Mouse (Mus musculus): ENCODE measurements around the gene Gzmd. TPM values are rescaled to one million over a fixed set of nuclear protein-coding genes. Genes with fewer than 3 reads are reported as not detected.
"Not testable (repeated sequence)": the region's sequence is repeated elsewhere in the genome, so short reads cannot be mapped to it uniquely, and the experiment has no call there.

The Gzmd gene
- polyA plus RNA-seq (2012; rRNA removed) = not detected in 2 replicates

DNA sequence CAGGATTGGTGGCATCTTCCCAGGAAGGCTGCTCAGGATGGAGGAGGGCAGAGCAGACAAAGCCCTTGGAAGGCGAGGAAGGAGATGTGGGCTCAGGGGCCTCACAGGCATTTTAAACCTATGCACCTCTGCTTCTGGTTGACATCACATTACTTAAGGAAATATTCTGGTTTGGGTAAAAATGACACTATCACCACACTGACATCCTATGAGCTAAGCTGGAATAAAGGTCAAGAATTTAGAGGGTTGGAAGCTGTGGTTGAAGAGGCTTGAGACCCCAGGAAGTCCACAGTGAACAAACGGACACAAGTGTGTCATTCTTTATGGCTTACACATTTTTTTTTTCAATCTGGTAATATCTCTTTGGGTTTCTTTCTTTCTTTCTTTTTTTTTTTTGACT, at the start of gene Gzmd:
TSS of gene Gzmd (minus strand) at position 101 of the 400 bp plus-strand sequence.
- H3K36me3 ChIP-seq (ENCODE audit: control insufficient read depth, insufficient read depth, low read length); H3K27ac ChIP-seq (ENCODE audit: control insufficient read depth, insufficient read depth, low read depth, low read length); H3K4me3 ChIP-seq (ENCODE audit: control insufficient read depth, low read depth, low read length); H3K27me3 ChIP-seq (ENCODE audit: control insufficient read depth, insufficient read depth, low read length); H3K4me1 ChIP-seq (ENCODE audit: control insufficient read depth, insufficient read depth, low read length): not testable (repeated sequence)

GRCm38 (mm10) chr14:56177651-56178050, 45.2 kb upstream of the Gzmd start:
- not testable (repeated sequence) for H3K36me3 ChIP-seq (ENCODE audit: control insufficient read depth, insufficient read depth, low read length); H3K4me1 ChIP-seq (ENCODE audit: control insufficient read depth, insufficient read depth, low read length); H3K27me3 ChIP-seq (ENCODE audit: control insufficient read depth, insufficient read depth, low read length); H3K27ac ChIP-seq (ENCODE audit: control insufficient read depth, insufficient read depth, low read depth, low read length)
- H3K4me3 ChIP-seq (ENCODE audit: control insufficient read depth, low read depth, low read length) = peak overlapping the region; percentile 18
- peak; percentile 59; the same call in 1 of the 2 replicates for TF ChIP-seq CTCF (IDR thresholded peaks at IDR 0.05; ENCODE audit: control insufficient read depth, insufficient read depth, insufficient replicate concordance, low read depth, low read length)

- Histone ChIP-seq H3K36me3 (ENCODE audit: control insufficient read depth, insufficient read depth, low read length) (no peaks in the 10 kb centered on the region), H3K27me3 (ENCODE audit: control insufficient read depth, insufficient read depth, low read length) (no peaks in the 10 kb centered on the region), H3K27ac (ENCODE audit: control insufficient read depth, insufficient read depth, low read depth, low read length) (no peak within 1 kb of the TSS), H3K4me3 (ENCODE audit: control insufficient read depth, low read depth, low read length) (peak within 1 kb of the TSS; percentile 59), H3K4me1 (ENCODE audit: control insufficient read depth, insufficient read depth, low read length) (peaks cover 3% of the 10 kb centered on the region; the same call in 1 of the 2 replicates)
- TF ChIP-seq CTCF (IDR thresholded peaks at IDR 0.05; ENCODE audit: control insufficient read depth, insufficient read depth, insufficient replicate concordance, low read depth, low read length) (no peak), POLR2A (IDR thresholded peaks at IDR 0.05; ENCODE audit: control insufficient read depth, low read depth, low read length) (no peak)
Observed at GRCm38 (mm10) chr14:56174499-56174898, 42.1 kb upstream of the Gzmd start, which contains the start of gene Gzmn. Gene Gzmn (minus strand): TSS chr14:56174599.

- peak overlapping the region; percentile 59; the same call in 1 of the 2 replicates for H3K4me3 ChIP-seq (ENCODE audit: control insufficient read depth, low read depth, low read length)
- no peak overlapping the region for H3K27ac ChIP-seq (ENCODE audit: control insufficient read depth, insufficient read depth, low read depth, low read length)
- H3K36me3 ChIP-seq (ENCODE audit: control insufficient read depth, insufficient read depth, low read length) = no peaks in the 10 kb centered on the region
- peaks cover 3% of the 10 kb centered on the region; the same call in 1 of the 2 replicates for H3K4me1 ChIP-seq (ENCODE audit: control insufficient read depth, insufficient read depth, low read length)
- TF ChIP-seq CTCF (IDR thresholded peaks at IDR 0.05; ENCODE audit: control insufficient read depth, insufficient read depth, insufficient replicate concordance, low read depth, low read length) = no peak
- no peak for TF ChIP-seq POLR2A (IDR thresholded peaks at IDR 0.05; ENCODE audit: control insufficient read depth, low read depth, low read length)
- H3K27me3 ChIP-seq (ENCODE audit: control insufficient read depth, insufficient read depth, low read length) = no peaks in the 10 kb centered on the region
Observed at GRCm38 (mm10) chr14:56173396-56173795, 41.0 kb upstream of the Gzmd start.

GRCm38 (mm10) chr14:56172744-56173143, 40.3 kb upstream of the Gzmd start:
- no peak overlapping the region for H3K27ac ChIP-seq (ENCODE audit: control insufficient read depth, insufficient read depth, low read depth, low read length)
- no peaks in the 10 kb centered on the region for H3K36me3 ChIP-seq (ENCODE audit: control insufficient read depth, insufficient read depth, low read length)
- H3K4me3 ChIP-seq (ENCODE audit: control insufficient read depth, low read depth, low read length) = no peak overlapping the region
- H3K4me1 ChIP-seq (ENCODE audit: control insufficient read depth, insufficient read depth, low read length) = peaks cover 3% of the 10 kb centered on the region; the same call in 1 of the 2 replicates
- TF ChIP-seq CTCF (IDR thresholded peaks at IDR 0.05; ENCODE audit: control insufficient read depth, insufficient read depth, insufficient replicate concordance, low read depth, low read length) = no peak
- no peaks in the 10 kb centered on the region for H3K27me3 ChIP-seq (ENCODE audit: control insufficient read depth, insufficient read depth, low read length)

GRCm38 (mm10) chr14:56168009-56168408, 35.6 kb upstream of the Gzmd start:
- H3K27ac ChIP-seq (ENCODE audit: control insufficient read depth, insufficient read depth, low read depth, low read length) = no peak overlapping the region
- H3K4me1 ChIP-seq (ENCODE audit: control insufficient read depth, insufficient read depth, low read length) = no peaks in the 10 kb centered on the region
- TF ChIP-seq POLR2A (IDR thresholded peaks at IDR 0.05; ENCODE audit: control insufficient read depth, low read depth, low read length) = no peak
- TF ChIP-seq CTCF (IDR thresholded peaks at IDR 0.05; ENCODE audit: control insufficient read depth, insufficient read depth, insufficient replicate concordance, low read depth, low read length) = no peak
- no peaks in the 10 kb centered on the region for H3K27me3 ChIP-seq (ENCODE audit: control insufficient read depth, insufficient read depth, low read length)
- no peaks in the 10 kb centered on the region for H3K36me3 ChIP-seq (ENCODE audit: control insufficient read depth, insufficient read depth, low read length)
- H3K4me3 ChIP-seq (ENCODE audit: control insufficient read depth, low read depth, low read length) = no peak overlapping the region

DNA sequence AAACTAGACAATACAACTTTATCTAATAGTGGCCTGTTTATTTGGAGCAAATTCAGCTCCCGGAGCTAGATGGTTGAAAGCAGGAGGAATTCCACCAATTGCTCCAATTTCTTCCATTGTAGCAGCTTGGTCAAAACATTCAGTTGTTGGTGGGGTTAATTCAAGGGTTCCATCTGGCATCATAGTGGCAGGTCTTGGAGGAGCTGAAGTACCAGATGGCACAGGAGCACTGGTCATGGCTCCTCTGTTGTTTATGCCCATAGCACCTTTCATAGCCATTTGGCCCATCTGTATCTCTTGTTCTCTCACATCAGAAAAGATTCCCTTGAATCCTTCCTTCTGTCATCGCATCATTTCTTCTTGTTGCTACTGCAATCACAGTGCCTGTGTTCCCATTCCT, 29.7 kb upstream of the Gzmd start:
- Histone ChIP-seq H3K4me1 (ENCODE audit: control insufficient read depth, insufficient read depth, low read length) (no peaks in the 10 kb centered on the region), H3K4me3 (ENCODE audit: control insufficient read depth, low read depth, low read length) (no peak overlapping the region), H3K36me3 (ENCODE audit: control insufficient read depth, insufficient read depth, low read length) (no peaks in the 10 kb centered on the region), H3K27me3 (ENCODE audit: control insufficient read depth, insufficient read depth, low read length) (no peaks in the 10 kb centered on the region), H3K27ac (ENCODE audit: control insufficient read depth, insufficient read depth, low read depth, low read length) (no peak overlapping the region)
- TF ChIP-seq CTCF (IDR thresholded peaks at IDR 0.05; ENCODE audit: control insufficient read depth, insufficient read depth, insufficient replicate concordance, low read depth, low read length) (no peak), POLR2A (IDR thresholded peaks at IDR 0.05; ENCODE audit: control insufficient read depth, low read depth, low read length) (no peak)

- H3K4me1 ChIP-seq (ENCODE audit: control insufficient read depth, insufficient read depth, low read length); H3K27ac ChIP-seq (ENCODE audit: control insufficient read depth, insufficient read depth, low read depth, low read length); H3K27me3 ChIP-seq (ENCODE audit: control insufficient read depth, insufficient read depth, low read length); H3K4me3 ChIP-seq (ENCODE audit: control insufficient read depth, low read depth, low read length); H3K36me3 ChIP-seq (ENCODE audit: control insufficient read depth, insufficient read depth, low read length): not testable (repeated sequence)
Observed at GRCm38 (mm10) chr14:56159479-56159878, 27.1 kb upstream of the Gzmd start, which contains the start of gene Gzmg. Gene Gzmg (minus strand): TSS chr14:56159579.
